Mouse (Mus musculus) C2C12 (cell line): ENCODE results near the gene Obsl1.

ENCODE experiments used
- CEBPB ChIP-seq: IDR thresholded peaks from one replicate; pipeline ENCODE4 v1.6.1; 2011; ENCODE audit warnings: low read depth, mild to moderate bottlenecking, control low read depth, moderate library complexity
- CTCF ChIP-seq: IDR thresholded peaks from one replicate; pipeline ENCODE4 v1.5.1; 2011; ENCODE audit not compliant: control insufficient read depth, insufficient read depth, insufficient read length
- MAX ChIP-seq: IDR thresholded peaks from one replicate; pipeline ENCODE4 v1.6.1; 2011; ENCODE audit warnings: mild to moderate bottlenecking, control low read depth
- MYOD1 ChIP-seq: IDR thresholded peaks from one replicate; pipeline ENCODE4 v1.6.1; 2011; ENCODE audit warnings: low read depth; ENCODE audit not compliant: control insufficient read depth, insufficient read length
- MYOG ChIP-seq: IDR thresholded peaks from one replicate; pipeline ENCODE4 v1.6.1; 2011; ENCODE audit not compliant: control insufficient read depth, insufficient read length; ENCODE audit errors: extremely low read depth
- USF1 ChIP-seq: IDR thresholded peaks from one replicate; pipeline ENCODE4 v1.6.1; 2011; ENCODE audit warnings: low read depth, mild to moderate bottlenecking, control low read depth, moderate library complexity

DNA sequence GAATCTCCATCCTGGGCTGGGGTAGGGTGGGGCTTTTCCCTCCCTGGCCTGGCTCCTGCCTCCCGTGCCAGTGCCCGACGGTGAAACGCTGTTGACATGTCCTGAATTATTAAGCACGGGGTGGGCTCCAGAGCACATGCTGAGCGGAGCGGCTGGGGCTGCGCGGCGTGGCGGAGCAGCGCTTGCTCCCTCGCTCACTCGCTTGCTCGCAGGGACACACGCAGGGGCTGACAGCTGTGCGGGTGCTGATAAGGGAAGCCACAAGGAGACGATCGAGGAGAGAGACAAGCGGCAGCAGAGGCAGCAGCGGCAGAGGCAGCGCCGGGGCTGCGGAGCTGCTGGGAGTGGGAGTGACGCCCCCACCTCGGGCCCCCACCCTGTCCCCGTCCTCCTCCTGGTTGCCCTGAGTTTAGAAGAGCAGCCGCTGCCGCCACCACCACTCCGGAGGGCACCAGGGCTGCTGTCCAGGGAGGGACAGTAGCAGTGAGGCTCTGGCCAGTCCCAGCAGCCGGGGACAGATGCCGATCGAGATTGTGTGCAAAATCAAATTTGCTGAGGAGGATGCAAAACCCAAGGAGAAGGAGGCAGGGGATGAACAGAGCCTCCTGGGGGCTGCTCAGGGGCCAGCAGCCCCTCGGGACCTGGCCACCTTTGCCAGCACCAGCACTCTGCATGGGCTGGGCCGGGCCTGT, 55.8 kb downstream of the Obsl1 start, which contains the start of gene Asic4:
- TF ChIP-seq CEBPB (no peak), CTCF (no peak), MYOG (no peak), USF1 (no peak), MYOD1 (peak; percentile 23), MAX (no peak)
